Mouse (Mus musculus): Measurements from ENCODE around the gene Nab2. TPM values are rescaled to one million over a fixed set of nuclear protein-coding genes. Genes with fewer than 3 reads are reported as not detected.

Gene Nab2
- polyA plus RNA-seq, 1 experiment, result not detected

DNA sequence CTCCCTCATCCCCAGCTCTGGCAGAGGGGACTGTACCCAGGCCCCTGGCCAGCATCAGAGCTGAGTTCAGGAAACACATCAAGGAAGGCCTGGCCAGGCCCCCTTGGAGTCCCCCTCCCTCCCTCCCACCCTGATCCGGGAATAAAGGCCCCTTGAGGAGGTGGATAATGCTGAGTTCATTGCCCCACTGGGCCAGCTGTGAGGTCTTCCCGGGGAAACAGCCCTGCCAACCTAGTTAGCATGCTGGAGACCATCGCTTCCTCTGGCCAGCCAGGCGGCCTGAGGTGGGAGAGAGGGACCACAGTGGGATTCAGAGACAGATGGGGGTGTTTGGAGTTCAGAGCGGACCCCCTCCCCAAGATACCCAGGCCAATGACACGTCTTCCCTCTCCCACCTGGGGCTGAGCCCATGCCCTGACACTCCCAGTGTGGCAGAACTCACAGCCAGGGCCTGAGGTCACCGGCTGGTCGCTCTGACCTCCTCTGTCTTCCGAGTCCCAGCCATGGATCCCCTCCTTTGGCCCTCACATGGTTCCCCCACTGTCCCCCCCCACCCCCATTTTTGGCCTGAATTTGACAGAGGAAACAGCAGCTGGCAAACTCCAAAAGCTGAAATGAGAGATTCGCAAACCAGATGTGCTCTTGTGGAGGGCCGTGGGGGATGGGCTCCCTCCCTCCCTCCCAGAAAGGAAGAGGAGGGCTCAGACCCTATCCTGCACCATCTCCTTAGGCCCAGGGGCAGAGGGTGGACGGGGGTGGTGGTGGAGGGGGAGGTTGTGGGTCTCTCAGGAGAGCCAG is 53.9 kb downstream of the Nab2 start:
- Histone ChIP-seq H3K4me1 (ENCODE audit: control insufficient read depth, insufficient read depth, low read length) (peaks cover 51% of the 10 kb centered on the region), H3K27ac (ENCODE audit: insufficient read depth, low read depth, low read length) (peak overlapping the region; percentile 28; the same call in 1 of the 2 replicates), H3K4me3 (ENCODE audit: insufficient read depth, low read depth, low read length) (no peak overlapping the region)
- TF ChIP-seq CTCF (IDR thresholded peaks at IDR 0.05; ENCODE audit: insufficient read depth, low read depth, low read length), result no peak
- no peak for TF ChIP-seq POLR2A (IDR thresholded peaks at IDR 0.05; ENCODE audit: insufficient read depth, low read depth, low read length)
- 35% methylated on average over 12 of the region's 12 CpGs for WGBS

DNA sequence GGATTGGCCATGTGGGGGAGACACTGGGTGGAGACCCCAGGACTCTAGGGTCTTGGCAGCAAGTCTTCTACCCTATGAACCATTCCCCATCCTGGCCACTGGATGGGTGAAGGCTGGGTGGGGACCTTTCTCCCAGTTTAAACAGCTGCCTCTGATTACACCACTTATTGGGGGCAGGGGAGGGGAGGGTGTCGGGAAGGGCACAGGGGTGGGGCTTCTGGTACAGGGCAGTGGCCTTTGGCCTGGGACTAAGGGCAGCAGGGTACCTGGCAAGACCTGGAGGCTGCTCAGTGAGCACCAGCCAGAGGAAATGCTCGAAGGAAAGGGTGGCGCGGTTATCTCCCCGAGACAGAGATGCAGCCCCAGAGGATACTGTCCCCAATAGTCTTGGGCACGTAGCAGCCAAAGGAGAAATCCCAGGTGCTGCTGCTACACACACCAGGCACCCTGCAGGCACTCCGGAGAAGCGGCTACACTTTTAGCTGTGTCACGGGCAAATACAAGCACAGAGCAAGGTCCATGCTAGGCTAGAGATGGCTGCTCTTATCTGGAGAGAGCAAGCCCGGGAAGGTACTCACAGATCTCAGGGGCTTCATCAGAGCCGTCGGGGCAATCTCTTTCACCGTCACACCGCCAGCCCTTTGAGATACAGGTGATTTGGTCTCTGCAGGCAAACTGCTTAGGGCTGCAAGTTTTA is 56.1 kb downstream of the Nab2 start:
- no peak overlapping the region for H3K27ac ChIP-seq (ENCODE audit: insufficient read depth, low read depth, low read length)
- H3K4me3 ChIP-seq (ENCODE audit: insufficient read depth, low read depth, low read length), result no peak overlapping the region
- peaks cover 38% of the 10 kb centered on the region for H3K4me1 ChIP-seq (ENCODE audit: control insufficient read depth, insufficient read depth, low read length)
- TF ChIP-seq CTCF (IDR thresholded peaks at IDR 0.05; ENCODE audit: insufficient read depth, low read depth, low read length), result no peak
- 92% methylated on average over 14 of the region's 14 CpGs for WGBS

Other genes with a start within 250 kb of the Nab2 start
- not detected in 2 replicates for gene Stac3, start 166.9 kb downstream of the Nab2 start, polyA plus RNA-seq (2012; ENCODE audit: insufficient read depth, insufficient read length, low replicate concordance, missing spikeins)
- not detected in 2 replicates for gene Ndufa4l2, start 153.6 kb downstream of the Nab2 start, polyA plus RNA-seq (2012; ENCODE audit: insufficient read depth, insufficient read length, low replicate concordance, missing spikeins)
- gene Shmt2, start 146.1 kb downstream of the Nab2 start, polyA plus RNA-seq (2012; ENCODE audit: insufficient read depth, insufficient read length, low replicate concordance, missing spikeins), result not detected in 2 replicates
- not detected in 2 replicates for gene Nxph4, start 134.0 kb downstream of the Nab2 start, polyA plus RNA-seq (2012; ENCODE audit: insufficient read depth, insufficient read length, low replicate concordance, missing spikeins)
- 404 and 471 TPM in 2 replicates for gene Lrp1, start 47.4 kb downstream of the Nab2 start, polyA plus RNA-seq (2012; ENCODE audit: insufficient read depth, insufficient read length, low replicate concordance, missing spikeins)
- gene Stat6, start 25.6 kb downstream of the Nab2 start, polyA plus RNA-seq (2012; ENCODE audit: insufficient read depth, insufficient read length, low replicate concordance, missing spikeins), result not detected in 2 replicates
- gene Nemp1, start 1.7 kb downstream of the Nab2 start, polyA plus RNA-seq (2012; ENCODE audit: insufficient read depth, insufficient read length, low replicate concordance, missing spikeins), result not detected in 2 replicates
- not detected in 2 replicates for gene Myo1a, start 36.6 kb upstream of the Nab2 start, polyA plus RNA-seq (2012; ENCODE audit: insufficient read depth, insufficient read length, low replicate concordance, missing spikeins)
- not detected in 2 replicates for gene Tac2, start 55.9 kb upstream of the Nab2 start, polyA plus RNA-seq (2012; ENCODE audit: insufficient read depth, insufficient read length, low replicate concordance, missing spikeins)
- not detected in 2 replicates for gene Zbtb39, start 71.0 kb upstream of the Nab2 start, polyA plus RNA-seq (2012; ENCODE audit: insufficient read depth, insufficient read length, low replicate concordance, missing spikeins)
- not detected in 2 replicates for gene Gpr182, start 83.2 kb upstream of the Nab2 start, polyA plus RNA-seq (2012; ENCODE audit: insufficient read depth, insufficient read length, low replicate concordance, missing spikeins)
- gene Rdh1, start 91.2 kb upstream of the Nab2 start, polyA plus RNA-seq (2012; ENCODE audit: insufficient read depth, insufficient read length, low replicate concordance, missing spikeins), result not detected in 2 replicates
- not detected in 2 replicates for gene Rdh16f1, start 91.2 kb upstream of the Nab2 start, polyA plus RNA-seq (2012; ENCODE audit: insufficient read depth, insufficient read length, low replicate concordance, missing spikeins)
- not detected in 2 replicates for gene Rdh9, start 107.8 kb upstream of the Nab2 start, polyA plus RNA-seq (2012; ENCODE audit: insufficient read depth, insufficient read length, low replicate concordance, missing spikeins)
- not detected in 2 replicates for gene Rdh16, start 132.6 kb upstream of the Nab2 start, polyA plus RNA-seq (2012; ENCODE audit: insufficient read depth, insufficient read length, low replicate concordance, missing spikeins)
- gene Rdh19, start 181.4 kb upstream of the Nab2 start, polyA plus RNA-seq (2012; ENCODE audit: insufficient read depth, insufficient read length, low replicate concordance, missing spikeins), result not detected in 2 replicates
- not detected in 2 replicates for gene Rdh16f2, start 197.9 kb upstream of the Nab2 start, polyA plus RNA-seq (2012; ENCODE audit: insufficient read depth, insufficient read length, low replicate concordance, missing spikeins)
- gene Rdh7, start 220.2 kb upstream of the Nab2 start, polyA plus RNA-seq (2012; ENCODE audit: insufficient read depth, insufficient read length, low replicate concordance, missing spikeins), result not detected in 2 replicates
- gene Sdr9c7, start 229.9 kb upstream of the Nab2 start, polyA plus RNA-seq (2012; ENCODE audit: insufficient read depth, insufficient read length, low replicate concordance, missing spikeins), result not detected in 2 replicates

Measured in olfactory bulb, adult 2 months (tissue).